Mouse (Mus musculus): ENCODE results near the gene Acvrl1. TPM values are rescaled to one million over a fixed set of nuclear protein-coding genes. Genes with fewer than 3 reads are reported as not detected.

Gene Acvrl1
- total RNA-seq, 2 experiments from 2014 or later = 0.27 to 1.6 TPM

DNA sequence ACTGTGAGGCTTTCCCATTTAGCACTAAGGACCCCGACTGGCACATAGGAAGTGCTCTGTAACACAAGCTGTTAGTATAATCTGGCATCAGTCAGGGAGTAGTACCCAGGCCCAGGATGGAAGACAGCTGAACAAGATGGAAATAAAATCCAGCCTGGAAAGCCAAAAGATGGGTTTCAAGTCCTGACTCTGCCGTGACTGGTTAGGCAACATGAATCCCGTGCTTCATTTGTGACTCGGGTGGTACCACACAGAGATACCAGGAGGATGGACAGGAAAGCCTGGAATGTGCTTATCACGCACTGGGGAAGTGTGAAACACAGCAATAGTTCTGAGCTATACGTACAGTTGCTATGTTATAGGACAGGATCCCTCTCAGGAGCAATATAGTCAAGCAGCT is 12.3 kb downstream of the Acvrl1 start:
- ATAC-seq (replicated peaks; ENCODE audit: poor library complexity) = no peak

DNA sequence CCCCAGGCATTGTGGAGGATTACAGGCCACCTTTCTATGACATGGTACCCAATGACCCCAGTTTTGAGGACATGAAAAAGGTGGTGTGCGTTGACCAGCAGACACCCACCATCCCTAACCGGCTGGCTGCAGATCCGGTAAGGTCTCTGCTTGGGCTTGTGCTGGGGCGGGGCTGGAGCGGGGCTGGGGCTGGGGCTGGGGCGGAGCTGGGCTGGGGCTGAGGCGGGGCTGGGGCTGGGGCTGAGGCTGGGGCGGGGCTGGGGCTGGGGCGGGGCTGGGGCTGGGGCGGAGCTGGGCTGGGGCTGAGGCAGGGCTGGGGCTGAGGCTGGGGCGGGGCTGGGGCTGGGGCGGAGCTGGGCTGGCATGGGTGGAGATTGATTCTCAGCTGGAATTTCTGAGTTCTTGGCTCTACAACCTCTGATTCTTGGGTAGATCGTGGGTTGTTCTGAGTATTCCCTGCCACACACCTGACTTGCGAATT is 12.8 kb downstream of the Acvrl1 start:
- ATAC-seq (replicated peaks; ENCODE audit: poor library complexity) = peak; percentile 17; the same call in 1 of the 2 replicates

DNA sequence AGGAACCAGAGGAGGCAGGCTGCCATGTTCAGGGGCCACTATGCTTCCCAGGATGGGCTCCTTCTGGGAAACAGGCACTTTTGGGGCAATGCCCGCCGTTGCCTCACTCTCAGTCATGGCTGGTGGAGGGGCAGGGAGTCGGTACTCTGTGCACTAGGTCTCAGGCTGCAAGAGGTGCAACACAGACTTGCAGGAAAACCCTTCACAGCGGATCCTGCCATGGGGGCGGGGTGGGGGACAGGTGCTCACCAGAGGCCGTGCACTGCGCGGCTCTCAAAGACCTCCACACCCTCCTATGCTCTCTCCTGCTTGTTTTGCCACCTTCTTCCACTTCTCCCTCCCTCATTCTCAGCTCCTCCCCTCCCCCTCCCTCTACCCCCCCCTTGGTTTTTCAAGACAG is 14.3 kb downstream of the Acvrl1 start:
- no peak for ATAC-seq (replicated peaks; ENCODE audit: poor library complexity)

DNA sequence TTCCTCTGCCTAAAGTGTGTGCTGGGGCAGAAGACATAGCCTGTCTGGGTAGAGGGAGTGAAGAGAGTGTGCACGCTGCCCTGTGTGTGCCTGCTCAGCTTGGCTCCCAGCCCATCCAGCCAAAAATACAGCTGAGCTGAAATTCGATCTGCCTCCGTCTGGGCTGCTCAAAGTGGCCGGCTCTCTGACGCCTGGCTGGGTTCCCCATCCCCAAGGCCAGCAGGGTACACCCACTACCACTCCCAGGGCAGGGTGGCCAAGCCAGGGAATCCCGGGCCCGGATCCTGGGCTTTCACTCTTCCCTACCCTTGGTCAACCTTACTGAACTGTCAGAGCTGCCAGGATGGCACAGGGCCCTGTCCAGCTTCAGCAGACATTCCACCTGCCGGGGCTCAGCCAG is 15.2 kb downstream of the Acvrl1 start:
- ATAC-seq (replicated peaks; ENCODE audit: poor library complexity) = no peak

DNA sequence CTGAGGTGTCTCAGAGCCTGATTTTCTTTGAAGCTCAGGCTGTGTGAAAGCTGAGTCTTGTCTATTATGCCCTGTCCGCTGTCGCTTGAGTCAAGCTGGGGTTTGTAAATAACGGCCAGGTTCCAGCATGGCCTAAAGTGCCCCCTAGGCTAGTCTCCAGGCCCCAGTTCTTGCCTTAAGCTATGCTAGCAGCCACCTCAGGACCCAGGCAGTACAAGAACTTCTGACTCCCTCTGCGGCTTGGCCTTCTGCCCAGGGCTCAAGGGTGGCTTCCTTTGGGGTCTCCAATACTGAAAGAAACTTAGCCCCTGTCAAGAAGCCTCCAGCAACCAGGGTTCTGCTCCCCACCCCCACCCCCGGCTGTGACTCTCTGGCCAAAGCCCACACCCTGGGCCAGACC is 15.9 kb downstream of the Acvrl1 start:
- ATAC-seq (replicated peaks; ENCODE audit: poor library complexity) = no peak

DNA sequence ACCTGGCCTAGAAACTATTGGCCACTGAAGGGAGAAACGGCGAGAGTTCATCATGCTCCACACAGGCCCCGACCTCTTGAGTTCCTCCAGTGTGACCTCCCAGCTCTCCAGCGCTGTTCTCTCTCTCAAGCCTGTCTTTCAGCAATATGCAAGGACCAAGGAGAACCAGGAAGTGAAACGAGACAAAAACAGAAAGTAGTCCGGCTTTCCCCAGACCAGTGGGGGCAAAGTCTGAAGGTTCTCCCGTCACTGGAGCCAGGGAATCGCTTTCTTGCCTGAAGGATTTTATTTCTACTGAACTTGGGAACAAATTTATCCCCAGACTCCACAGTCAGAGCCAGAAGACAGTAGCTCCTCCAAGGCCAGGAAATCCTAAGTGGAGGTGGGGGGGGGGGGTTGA is 16.5 kb downstream of the Acvrl1 start:
- no peak for ATAC-seq (replicated peaks; ENCODE audit: poor library complexity)

DNA sequence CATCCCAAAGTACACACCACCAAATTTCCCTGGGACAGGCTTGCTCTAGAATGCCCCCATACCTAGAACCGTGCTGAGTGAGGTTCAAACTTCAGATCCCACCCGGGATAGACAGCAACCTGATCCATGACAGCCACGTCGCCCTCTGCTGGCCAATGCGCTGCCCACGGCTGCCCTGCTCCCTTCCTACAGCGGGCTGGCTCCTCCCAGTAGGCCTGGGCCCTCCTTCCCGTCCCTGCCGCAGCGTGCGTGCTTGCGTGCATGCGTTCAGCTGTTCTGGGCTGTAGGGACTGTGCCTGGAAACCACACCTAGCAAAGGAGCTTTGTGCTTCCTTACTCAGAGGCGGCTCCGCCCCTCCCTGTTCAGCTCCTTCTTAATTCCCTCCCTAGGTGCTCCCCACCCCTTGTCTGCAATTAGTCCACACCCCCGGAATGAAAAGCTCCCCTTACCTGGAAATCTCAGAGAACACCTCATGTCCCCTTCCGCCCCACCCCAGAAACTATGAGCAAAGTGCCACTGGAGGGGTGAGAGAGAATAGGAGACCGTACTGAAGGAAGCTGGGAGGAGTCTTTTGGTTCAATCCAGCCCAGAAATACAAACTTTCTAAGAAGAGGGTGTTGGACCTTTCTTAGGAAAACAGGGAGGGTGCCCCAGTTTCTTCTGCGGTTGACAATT is 17.2 kb downstream of the Acvrl1 start:
- ATAC-seq (replicated peaks; ENCODE audit: poor library complexity) = peak; percentile 89

DNA sequence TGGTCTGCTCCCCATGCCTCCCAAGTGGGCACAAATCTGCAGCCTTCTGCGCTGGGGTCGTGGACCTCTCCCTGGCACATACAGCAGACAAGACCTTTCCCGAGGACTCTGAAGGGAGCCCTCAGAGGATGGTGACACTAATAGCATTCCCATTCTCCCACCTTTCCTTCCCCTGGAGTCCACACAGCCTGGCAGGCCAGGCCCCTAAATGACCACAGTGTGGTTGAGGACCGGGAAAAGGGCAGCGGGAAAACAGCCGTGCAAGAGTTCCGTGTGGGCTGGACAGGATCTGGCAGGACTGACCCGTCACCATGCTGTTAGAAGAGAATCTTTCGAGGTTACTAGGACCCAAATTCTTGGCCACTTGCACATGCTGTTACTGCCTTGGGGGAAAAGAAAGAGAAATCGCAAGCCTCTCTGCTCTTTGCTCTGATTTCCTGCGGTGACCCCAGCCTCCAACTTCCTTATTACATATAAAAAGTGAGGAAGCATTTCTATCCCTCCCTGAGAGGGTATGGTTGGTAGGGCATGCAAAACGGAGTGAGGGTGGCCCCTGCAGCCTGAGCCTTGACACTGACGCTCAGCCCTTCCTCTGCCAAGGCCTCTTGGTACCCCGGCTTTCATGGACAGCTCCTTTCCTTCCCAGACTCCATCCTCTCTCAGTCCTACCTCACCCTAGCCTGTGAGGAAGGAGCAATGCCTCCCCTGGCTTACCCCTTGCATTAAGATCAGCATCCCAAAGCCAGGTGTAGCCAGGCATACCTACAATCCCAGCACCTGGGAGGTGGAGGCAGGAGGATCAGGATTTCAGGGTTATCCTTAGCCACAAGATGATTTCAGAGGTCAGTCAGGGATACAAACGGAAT is 18.0 kb downstream of the Acvrl1 start:
- ATAC-seq (replicated peaks; ENCODE audit: poor library complexity) = peak; percentile 18; the same call in 1 of the 2 replicates

DNA sequence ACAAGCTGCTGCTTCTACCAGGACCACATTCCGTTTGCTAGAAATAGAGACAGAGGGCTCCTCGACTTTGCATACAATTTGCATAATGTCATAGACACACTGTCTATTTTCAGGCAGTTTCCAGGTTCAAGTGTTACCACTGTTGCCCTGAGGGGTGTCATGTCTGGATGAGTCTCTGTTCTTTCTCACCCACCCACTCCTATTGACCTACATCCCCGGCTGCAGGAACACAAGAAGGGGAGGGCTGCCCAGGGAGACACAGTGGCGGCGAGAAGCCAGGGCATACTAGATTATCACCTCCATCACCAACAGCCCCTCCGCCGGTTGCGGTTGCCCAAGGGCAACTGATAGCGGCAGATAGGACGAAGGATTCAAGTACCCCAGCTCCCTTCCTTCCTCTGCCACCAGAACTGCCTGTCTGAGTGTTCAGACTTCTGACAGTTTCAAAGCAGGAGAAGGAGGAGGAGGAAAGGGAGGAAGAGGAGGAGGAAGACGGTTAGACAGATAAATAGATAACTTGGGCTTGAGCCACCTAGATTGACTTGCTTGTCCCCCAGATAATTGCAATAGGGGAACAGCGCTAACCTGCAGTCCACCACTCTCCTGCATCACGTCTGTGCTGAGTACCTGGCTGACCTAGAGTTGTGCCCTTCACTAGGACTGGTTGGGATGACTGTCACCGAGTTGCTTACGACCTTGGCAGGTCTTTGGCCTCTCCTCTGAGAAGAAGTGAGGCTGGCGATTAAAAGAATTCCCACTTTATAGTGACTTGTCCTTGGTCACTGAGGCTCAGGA is 19.0 kb downstream of the Acvrl1 start:
- ATAC-seq (replicated peaks; ENCODE audit: poor library complexity) = peak; percentile 14; the same call in 1 of the 2 replicates

DNA sequence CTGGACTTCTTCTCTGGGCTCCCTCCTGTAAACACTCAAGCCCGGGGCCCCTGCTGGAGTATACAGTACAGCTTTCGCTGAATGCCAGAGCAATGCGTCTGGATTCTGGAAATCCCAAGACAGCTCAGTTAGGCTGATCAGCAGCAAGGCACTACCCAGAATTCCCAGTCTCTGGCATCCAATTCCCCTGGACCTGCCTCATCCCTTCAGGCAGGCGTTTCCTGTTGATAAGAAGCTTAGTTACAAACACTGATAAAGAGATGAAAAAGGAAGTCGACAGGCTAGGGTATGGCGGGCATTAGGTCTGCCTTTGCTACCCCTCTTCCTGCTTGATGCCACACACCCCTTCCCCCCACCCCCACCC is 19.6 kb downstream of the Acvrl1 start:
- no peak for ATAC-seq (replicated peaks; ENCODE audit: poor library complexity)

DNA sequence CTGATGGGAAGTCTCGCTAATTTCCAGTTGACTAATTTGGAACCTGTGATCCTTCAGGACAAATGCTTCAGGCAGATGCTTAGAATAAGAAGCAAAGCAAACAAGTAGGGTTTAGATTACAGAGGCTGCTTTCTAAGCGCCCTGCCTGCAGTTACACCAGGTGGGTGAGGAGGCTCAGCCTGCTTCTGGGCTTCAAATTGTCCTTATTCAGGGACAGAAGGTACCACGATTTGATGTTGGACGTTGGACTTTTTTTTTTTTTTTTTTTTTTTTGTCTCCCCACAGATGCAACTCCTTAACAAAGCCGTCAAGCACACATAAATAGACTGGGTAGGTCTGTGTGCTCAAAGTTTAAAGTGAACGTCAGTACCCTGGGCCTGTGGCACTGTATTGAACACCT is 20.3 kb downstream of the Acvrl1 start:
- no peak for ATAC-seq (replicated peaks; ENCODE audit: poor library complexity)

DNA sequence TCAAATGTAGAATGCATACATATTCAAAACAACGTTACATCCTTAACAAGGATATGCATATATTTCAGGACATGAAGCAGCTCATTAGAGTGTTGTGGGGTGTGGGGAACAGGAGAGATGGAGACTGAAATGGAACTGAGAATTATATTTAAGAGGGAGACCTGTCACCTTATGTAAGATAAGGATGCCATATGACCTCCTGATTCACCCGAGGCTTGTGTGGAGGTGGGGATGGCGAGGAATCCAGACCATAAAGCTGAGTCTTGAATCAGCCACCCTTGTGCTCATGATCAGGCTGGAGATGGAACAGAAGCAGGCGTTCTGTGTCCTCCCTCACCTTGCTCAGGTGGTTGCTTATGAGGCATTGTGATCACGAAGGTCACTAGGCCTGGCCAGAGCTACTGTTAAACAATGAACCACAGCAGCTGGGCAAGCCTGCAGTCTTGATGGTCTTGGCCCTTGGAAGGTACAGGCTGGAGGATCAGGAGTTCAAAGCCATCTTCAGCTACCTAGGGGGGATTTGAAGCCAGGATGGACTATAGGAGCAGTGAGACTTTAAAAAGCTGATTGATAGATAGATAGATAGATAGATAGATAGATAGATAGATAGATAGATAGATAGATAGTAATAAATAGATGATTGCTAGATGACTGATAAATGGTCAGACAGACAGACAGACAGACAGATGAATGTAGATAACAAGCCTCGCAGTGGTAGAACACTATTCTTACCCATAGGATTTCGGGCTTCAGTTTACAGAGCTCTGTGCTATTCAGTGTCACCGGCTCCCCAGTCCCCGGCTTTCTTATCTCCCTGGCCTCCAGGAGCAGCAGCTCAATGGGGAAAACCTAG is 23.3 kb downstream of the Acvrl1 start:
- ATAC-seq (replicated peaks; ENCODE audit: poor library complexity) = no peak

DNA sequence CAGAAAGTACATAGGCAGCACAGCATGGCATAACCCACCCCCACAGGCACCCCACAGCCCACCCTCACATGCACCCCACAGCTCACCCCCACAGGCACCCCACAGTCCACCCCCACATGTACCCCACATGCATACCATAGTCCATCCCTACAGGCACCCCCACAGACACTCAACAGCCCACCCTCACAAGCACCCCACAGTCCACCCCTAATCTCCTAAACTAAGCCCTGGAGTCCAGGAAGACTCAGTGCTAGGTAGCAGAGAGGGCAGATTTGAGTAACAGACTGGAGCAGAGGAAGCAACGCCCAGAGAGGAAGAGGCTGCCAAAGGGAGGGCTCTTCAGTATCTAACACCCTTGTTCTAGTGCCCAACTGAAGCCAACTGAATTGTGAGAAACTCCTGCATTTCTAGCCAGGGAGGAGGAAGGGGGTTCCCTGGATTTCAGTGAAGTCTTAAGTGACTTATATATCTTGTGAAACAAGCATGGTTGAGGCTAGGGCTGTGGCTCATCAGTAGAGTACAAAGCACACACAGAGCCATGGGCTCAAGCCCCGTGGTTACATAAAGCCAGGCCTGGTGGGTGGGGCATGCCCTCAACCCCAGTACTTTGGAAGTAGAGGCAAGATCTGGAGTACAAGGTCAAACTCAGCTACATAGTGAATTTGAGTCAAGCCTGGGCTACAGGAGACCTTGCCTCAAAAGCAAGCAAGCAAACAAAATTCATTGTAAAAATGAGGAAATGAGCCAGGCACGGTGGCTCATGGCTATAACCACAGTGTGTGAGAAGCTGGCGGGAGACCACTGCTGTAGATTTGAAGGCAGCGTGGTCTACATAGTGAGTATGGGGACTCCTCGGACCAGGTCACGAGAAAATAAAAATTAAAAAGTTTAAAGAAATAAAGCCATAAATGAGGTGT is 26.6 kb downstream of the Acvrl1 start:
- peak; percentile 61 for ATAC-seq (replicated peaks; ENCODE audit: poor library complexity)

DNA sequence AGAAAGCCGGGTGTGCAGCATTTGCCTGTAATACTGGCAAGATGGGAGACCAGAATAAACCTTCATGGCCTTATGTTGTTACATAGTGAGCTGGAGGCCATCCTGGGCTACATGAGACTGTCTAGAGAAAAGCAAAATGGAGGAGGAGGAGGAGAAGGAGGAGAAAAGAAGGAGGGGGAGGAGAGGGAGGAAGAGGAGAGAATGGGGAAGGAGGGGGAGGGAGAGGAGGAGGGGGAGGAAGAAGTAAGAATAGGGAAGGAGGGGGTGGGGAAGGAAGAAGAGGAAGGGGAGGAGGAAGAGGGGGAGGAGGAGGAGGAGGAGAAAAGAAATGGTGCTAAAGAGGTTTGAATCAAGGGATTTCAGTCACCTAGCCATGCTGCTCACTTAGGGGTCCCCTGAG is 31.8 kb downstream of the Acvrl1 start:
- no peak for ATAC-seq (replicated peaks; ENCODE audit: poor library complexity)

DNA sequence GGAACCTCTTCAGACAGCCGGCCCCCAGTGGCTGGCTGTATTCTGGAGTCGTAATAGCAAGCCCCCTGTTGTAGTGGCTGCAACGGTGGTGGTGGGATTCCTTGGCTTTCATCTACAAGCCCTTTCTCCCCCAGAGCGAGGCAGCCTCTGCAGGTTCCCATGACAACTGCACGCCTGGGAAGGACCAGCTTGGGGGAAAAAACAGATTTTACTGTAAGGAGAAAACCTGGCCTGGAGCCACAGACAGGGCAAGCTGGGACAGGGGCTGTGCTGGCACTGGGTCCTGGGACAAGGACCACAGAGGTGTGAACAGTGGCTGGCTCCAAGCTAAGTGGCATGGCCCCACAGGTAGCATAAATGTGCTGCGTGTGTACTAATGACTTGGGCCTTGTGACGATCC is 32.3 kb downstream of the Acvrl1 start:
- ATAC-seq (replicated peaks; ENCODE audit: poor library complexity) = no peak

DNA sequence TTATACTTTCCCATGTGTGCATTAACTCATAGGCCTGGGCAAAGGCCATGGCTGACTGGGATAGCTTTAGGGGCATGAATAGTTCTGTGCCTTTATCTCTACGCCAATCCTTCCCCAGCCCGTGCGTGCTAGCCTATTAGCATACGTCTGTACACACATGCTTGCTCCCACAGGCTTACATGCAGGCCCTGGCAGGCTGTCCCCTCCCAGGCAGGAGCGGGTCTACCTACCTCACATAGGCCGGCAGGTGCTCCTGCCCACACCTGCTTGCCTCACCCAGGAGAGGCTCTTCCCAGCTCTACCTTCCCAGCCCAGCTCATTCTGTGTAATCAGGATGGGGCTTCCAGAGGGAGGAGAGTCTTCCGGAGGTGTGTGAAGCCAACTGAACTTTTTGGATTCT is 33.2 kb downstream of the Acvrl1 start:
- no peak for ATAC-seq (replicated peaks; ENCODE audit: poor library complexity)

DNA sequence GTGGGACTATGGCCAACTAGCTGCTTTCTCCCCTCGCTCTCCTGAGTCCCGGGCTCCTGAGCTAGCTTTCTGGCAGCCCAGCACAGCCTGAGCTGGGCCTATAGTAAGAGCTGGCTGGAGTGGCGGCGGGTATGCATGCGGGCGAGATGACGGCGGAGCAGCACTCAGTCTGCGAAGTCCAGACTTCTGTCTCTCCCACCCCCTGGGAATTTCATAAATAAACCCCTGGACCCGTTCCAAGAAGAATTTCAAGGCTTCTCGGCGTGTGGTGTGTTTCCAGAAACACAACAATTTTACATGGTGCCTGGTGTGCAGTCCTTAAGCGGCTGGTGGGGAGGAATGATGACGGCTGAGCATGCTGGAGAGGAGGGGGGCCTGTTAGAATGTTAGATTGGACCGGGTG is 34.7 kb downstream of the Acvrl1 start:
- no peak for ATAC-seq (replicated peaks; ENCODE audit: poor library complexity)

DNA sequence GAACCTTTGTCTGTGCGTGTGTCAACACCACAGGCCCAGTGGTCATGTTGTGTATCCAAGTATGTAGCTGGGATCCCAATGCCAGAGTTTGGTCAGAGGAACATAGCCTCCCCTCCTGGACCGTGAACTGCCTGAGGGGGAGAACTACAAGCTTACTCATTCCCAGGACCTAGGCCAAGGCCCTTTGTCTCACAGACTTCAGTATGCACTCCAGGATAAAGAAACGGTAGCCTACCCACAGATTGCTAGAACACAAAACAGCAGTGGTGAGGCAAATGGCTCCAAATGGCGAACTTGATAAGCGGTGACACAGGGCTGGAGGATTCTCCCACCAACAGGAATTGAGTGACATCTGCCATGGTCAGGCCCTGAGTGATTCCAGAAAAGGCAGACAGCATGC is 35.5 kb downstream of the Acvrl1 start:
- ATAC-seq (replicated peaks; ENCODE audit: poor library complexity) = peak; percentile 59

DNA sequence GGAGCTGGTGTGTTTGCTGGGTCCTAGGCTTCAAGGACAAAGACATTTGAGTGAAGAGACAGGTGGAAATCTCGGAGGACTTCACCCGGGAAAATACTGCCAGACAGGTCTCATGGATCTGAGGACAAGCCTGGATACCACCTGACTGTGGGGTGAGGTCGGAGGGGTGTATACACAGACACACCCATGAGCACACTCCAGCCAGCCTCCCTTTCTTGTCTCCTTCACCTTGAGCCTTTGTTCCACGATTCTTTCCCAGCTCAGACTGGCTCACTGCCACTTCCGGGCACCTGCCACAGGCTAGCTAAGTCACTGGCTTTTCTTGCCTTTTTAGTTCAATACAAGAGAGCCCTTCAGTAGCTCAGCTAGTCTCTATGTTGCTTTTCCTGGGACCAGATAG is 36.0 kb downstream of the Acvrl1 start:
- ATAC-seq (replicated peaks; ENCODE audit: poor library complexity) = no peak

All from megakaryocyte progenitor cell, adult 5-6 weeks (primary cell).